Mouse (Mus musculus): ENCODE data around the gene Chrna3.

DNA sequence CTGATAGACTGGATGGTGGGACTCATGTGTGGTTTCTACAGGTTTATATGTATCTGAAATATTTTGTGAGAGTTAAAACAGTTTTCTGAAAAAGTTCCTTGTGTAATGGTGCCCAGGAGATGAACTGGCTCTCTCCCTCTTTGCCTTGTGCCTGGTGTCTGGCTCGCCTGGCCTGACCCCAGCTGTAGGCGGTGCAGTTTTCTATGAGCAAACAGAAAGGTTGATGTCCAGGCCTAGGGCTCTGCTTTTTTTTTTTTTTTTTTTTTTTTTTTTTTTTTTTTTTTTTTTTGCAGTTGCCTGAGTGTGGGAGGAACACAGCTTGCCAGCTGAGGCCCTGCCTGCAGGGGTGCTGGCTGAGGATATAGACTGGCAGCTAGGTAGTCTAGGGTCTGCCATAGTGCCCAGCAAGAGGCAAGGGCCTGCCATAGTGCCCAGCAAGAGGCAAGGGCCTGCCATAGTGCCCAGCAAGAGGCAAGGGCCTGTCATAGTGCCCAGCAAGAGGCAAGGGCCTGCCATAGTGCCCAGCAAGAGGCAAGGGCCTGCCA is 29.1 kb upstream of the Chrna3 start:
- TF ChIP-seq CTCF (IDR thresholded peaks at IDR 0.05; ENCODE audit: low read depth) (no peak), EP300 (IDR thresholded peaks at IDR 0.05; ENCODE audit: low read depth) (no peak)

Measured in liver, embryonic 14.5 days (tissue).